Mouse (Mus musculus) C2C12 (cell line): ENCODE measurements around the gene Saxo1.

Experiments
- CTCF ChIP-seq: IDR thresholded peaks from one replicate; pipeline ENCODE4 v1.5.1; 2011; ENCODE audit not compliant: control insufficient read depth, insufficient read depth, insufficient read length
- MYOD1 ChIP-seq: IDR thresholded peaks from one replicate; pipeline ENCODE4 v1.6.1; 2011; ENCODE audit warnings: low read depth; ENCODE audit not compliant: control insufficient read depth, insufficient read length
- MYOG ChIP-seq: IDR thresholded peaks from one replicate; pipeline ENCODE4 v1.6.1; 2011; ENCODE audit not compliant: control insufficient read depth, insufficient read length; ENCODE audit errors: extremely low read depth
- USF1 ChIP-seq: IDR thresholded peaks from one replicate; pipeline ENCODE4 v1.6.1; 2011; ENCODE audit warnings: low read depth, mild to moderate bottlenecking, control low read depth, moderate library complexity

- TF ChIP-seq USF1 (no peak), MYOG (no peak), CTCF (no peak), MYOD1 (no peak)
These were observed 18.6 kb upstream of the Saxo1 start for GRCm38 (mm10) chr4:86576630-86577225.
